Mouse (Mus musculus): Measurements from ENCODE around the gene Lat. TPM values are rescaled to one million over a fixed set of nuclear protein-coding genes. Genes with fewer than 3 reads are reported as not detected.
"Not testable (repeated sequence)": the region's sequence is repeated elsewhere in the genome, so short reads cannot be mapped to it uniquely, and the experiment has no call there.

The Lat gene
- polyA plus RNA-seq (2021), result 0.95 TPM

GRCm38 (mm10) chr7:126369393-126369792, at the start of gene Lat:
TSS of gene Lat (minus strand) at chr7:126369570.
- DNase-seq (ENCODE audit: low read depth, low spot score), result no peak
- ChIA-PET CTCF (no interaction called here), POLR2A (no interaction called here)
- no peak for ATAC-seq
- in situ Hi-C loops (cut with MboI; ENCODE audit: low pct_unique_long_range_greater_than_20kb), result no loop called here
- H3K27me3 ChIP-seq, result no peaks in the 10 kb centered on the region
- TF ChIP-seq CTCF (IDR thresholded peaks at IDR 0.05), result no peak

DNA sequence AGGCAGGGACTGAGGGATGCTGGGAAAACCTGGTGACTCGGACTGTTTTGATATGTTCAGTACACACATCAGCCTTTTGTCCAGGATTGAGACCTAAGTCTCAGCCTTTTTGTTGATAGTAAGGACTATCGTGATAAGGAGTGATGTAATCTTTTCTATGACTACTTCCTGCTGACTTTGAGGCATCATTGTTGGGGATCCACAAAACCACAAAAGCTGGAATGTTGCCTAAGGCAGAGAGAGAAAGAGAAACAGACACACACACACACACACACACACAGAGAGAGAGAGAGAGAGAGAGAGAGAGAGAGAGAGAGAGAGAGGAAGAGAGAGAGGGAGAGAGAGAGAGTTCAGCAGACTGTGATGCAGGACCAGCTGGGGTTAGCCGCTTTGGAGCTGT, 49.1 kb upstream of the Lat start:
- in situ Hi-C loops (cut with MboI; ENCODE audit: low pct_unique_long_range_greater_than_20kb), result no loop called here
- H3K27me3 ChIP-seq, result peaks cover 6% of the 10 kb centered on the region
- no peak for ATAC-seq
- ChIA-PET POLR2A (interaction anchor here (1.8 kb wide), 1 partner anchor 10 kb away, joined by 8 read pairs; the partner anchor contains the start of gene Rabep2), CTCF (no interaction called here)
- TF ChIP-seq CTCF (IDR thresholded peaks at IDR 0.05), result no peak
- DNase-seq (ENCODE audit: low read depth, low spot score), result no peak

- TF ChIP-seq CTCF (IDR thresholded peaks at IDR 0.05), result no peak
- in situ Hi-C loops (cut with MboI; ENCODE audit: low pct_unique_long_range_greater_than_20kb), result no loop called here
- ChIA-PET POLR2A (interaction anchor here (1.8 kb wide), 1 partner anchor 11 kb away, joined by 8 read pairs; the partner anchor contains the start of gene Rabep2), CTCF (no interaction called here)
- no peak for ATAC-seq
- H3K27me3 ChIP-seq, result peaks cover 6% of the 10 kb centered on the region
- DNase-seq (ENCODE audit: low read depth, low spot score), result no peak
Measured at GRCm38 (mm10) chr7:126417606-126418005, 48.2 kb upstream of the Lat start.

GRCm38 (mm10) chr7:126417045-126417444, 47.7 kb upstream of the Lat start:
- peaks cover 7% of the 10 kb centered on the region for H3K27me3 ChIP-seq
- no peak for DNase-seq (ENCODE audit: low read depth, low spot score)
- no peak for ATAC-seq
- in situ Hi-C loops (cut with MboI; ENCODE audit: low pct_unique_long_range_greater_than_20kb), result no loop called here
- TF ChIP-seq CTCF (IDR thresholded peaks at IDR 0.05), result no peak
- POLR2A ChIA-PET, result no interaction called here
- CTCF ChIA-PET, result no interaction called here

DNA sequence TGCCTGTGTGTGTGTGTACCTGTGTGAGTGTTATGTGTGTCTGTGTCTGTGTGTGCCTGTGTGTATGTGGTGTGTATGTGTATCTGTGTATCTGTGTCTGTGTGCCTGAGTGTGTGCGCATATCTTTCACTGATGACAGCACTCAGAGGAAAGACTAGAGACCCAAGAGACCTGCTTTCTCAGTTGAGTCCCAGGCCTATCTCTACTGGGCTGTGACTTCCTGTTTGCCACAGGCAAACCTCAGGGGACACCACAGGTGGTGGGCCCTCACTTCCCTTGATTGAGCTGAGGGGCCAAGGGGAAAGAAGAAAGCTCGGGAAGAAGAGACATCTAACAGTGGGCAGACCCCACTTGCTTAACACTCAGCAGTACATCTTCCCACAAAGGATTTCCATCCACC, 47.2 kb upstream of the Lat start:
- H3K27me3 ChIP-seq, result peaks cover 9% of the 10 kb centered on the region
- no peak for TF ChIP-seq CTCF (IDR thresholded peaks at IDR 0.05)
- no peak for ATAC-seq
- in situ Hi-C loops (cut with MboI; ENCODE audit: low pct_unique_long_range_greater_than_20kb), result no loop called here
- CTCF ChIA-PET, result no interaction called here
- POLR2A ChIA-PET, result no interaction called here
- no peak for DNase-seq (ENCODE audit: low read depth, low spot score)

DNA sequence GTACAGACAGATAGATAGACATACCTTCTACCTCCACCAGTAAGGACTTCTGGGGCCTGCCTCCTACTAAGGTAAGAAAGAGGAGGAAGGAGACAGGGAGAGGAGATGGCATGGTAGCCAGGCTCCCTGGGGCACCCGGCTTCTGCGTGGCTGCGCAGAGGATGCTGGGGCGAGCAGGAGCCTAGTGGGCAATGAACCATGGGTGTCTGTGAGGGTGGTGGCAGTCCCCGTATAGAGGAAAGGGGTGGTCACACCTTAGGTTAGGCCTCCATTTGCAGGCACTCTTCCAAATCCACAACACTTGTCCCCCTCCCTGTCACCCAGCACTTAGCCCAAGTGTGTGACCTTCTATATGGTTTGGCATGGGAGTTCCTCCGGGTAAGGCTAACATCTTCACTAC, 45.4 kb upstream of the Lat start, which contains the start of gene Cd19:
Gene Cd19, minus strand, starts transcription at position 165 of the 400 bp plus-strand sequence.
- ChIA-PET POLR2A (no interaction called here), CTCF (no interaction called here)
- DNase-seq (ENCODE audit: low read depth, low spot score) (no peak), ATAC-seq (no peak)
- no peak for TF ChIP-seq CTCF (IDR thresholded peaks at IDR 0.05)
- peaks cover 9% of the 10 kb centered on the region for H3K27me3 ChIP-seq
- in situ Hi-C loops (cut with MboI; ENCODE audit: low pct_unique_long_range_greater_than_20kb), result no loop called here

- no peak for ATAC-seq
- TF ChIP-seq CTCF (IDR thresholded peaks at IDR 0.05), result no peak
- peaks cover 9% of the 10 kb centered on the region for H3K27me3 ChIP-seq
- DNase-seq (ENCODE audit: low read depth, low spot score), result no peak
- POLR2A ChIA-PET, result no interaction called here
- in situ Hi-C loops (cut with MboI; ENCODE audit: low pct_unique_long_range_greater_than_20kb), result no loop called here
- CTCF ChIA-PET, result no interaction called here
Measured at GRCm38 (mm10) chr7:126411061-126411460, 41.7 kb upstream of the Lat start.

DNA sequence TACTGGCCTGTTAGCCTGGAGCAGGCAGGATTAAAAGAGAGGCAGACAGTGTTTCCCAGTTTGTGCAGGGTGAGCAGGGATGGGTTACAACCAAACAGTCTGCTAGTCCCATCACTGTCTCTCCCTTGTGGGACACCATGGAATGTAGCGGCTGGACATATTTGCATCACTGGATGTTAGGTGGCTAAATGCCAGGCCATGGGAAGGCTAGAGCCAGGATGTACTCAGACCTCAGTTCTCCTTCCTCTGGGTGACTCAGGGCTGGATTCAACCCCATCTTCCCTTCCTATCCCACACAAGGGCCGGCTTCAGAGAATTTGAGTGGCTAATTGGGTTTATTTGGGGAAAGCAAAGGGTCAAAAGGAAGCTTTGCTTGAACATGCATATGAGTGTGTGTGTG, 39.3 kb upstream of the Lat start:
- ChIA-PET POLR2A (no interaction called here), CTCF (no interaction called here)
- DNase-seq (ENCODE audit: low read depth, low spot score) (no peak), ATAC-seq (no peak)
- TF ChIP-seq CTCF (IDR thresholded peaks at IDR 0.05), result no peak
- in situ Hi-C loops (cut with MboI; ENCODE audit: low pct_unique_long_range_greater_than_20kb), result no loop called here
- H3K27me3 ChIP-seq, result peaks cover 3% of the 10 kb centered on the region

GRCm38 (mm10) chr7:126402518-126402917, 33.1 kb upstream of the Lat start:
- not testable (repeated sequence) for ATAC-seq

GRCm38 (mm10) chr7:126399548-126399947, 30.2 kb upstream of the Lat start:
- POLR2A ChIA-PET, result interaction anchor here (1.0 to 1.7 kb wide), 2 partner anchors 29 to 76 kb away, joined by 3 to 4 read pairs; partner anchors contain the start of genes Rabep2 and Sh2b1
- DNase-seq (ENCODE audit: low read depth, low spot score), result no peak
- in situ Hi-C loops (cut with MboI; ENCODE audit: low pct_unique_long_range_greater_than_20kb), result loop anchor here (5.0 kb wide), 1 partner anchor 128 kb away; no protein-coding TSS in a partner anchor
- CTCF ChIA-PET, result interaction anchor here (0.7 to 1.8 kb wide), 4 partner anchors 27 to 128 kb away, joined by 3 to 6 read pairs (median 4); no protein-coding TSS in a partner anchor
- H3K27me3 ChIP-seq, result no peaks in the 10 kb centered on the region
- TF ChIP-seq CTCF (IDR thresholded peaks at IDR 0.05), result peak; percentile 92
- ATAC-seq, result no peak

More at GRCm38 (mm10) chr7:126402518-126402917, 33.1 kb upstream of the Lat start:
- POLR2A ChIA-PET; H3K27me3 ChIP-seq; in situ Hi-C loops (cut with MboI; ENCODE audit: low pct_unique_long_range_greater_than_20kb); DNase-seq (ENCODE audit: low read depth, low spot score): not testable (repeated sequence)
- CTCF ChIA-PET, result interaction anchor here (1.4 kb wide), 1 partner anchor 9 kb away, joined by 3 read pairs; no protein-coding TSS in a partner anchor

- ATAC-seq, result no peak
- no peaks in the 10 kb centered on the region for H3K27me3 ChIP-seq
- TF ChIP-seq CTCF (IDR thresholded peaks at IDR 0.05), result no peak
- CTCF ChIA-PET, result no interaction called here
- POLR2A ChIA-PET, result no interaction called here
- in situ Hi-C loops (cut with MboI; ENCODE audit: low pct_unique_long_range_greater_than_20kb), result loop anchor here (5.0 kb wide), 1 partner anchor 129 kb away; no protein-coding TSS in a partner anchor
- no peak for DNase-seq (ENCODE audit: low read depth, low spot score)
Measured at GRCm38 (mm10) chr7:126397822-126398221, 28.5 kb upstream of the Lat start.

DNA sequence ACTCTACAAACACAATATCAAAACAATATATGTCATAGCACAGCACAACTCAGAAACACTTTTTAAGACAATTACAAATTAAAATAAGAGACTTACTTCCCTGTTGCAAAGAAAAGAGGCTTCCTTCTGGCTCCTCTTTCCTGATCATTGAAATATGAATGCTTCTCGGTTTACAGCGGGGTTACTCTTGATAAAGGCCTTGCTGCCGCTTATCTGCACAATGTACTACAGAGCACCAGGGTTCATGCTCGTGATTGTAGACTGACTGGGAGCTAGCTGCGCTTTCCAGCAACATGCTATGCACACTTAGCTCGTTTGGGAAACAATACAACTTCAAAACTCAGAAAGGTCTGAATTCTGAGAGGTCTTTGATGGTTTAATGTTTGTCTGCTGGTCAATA, 27.9 kb upstream of the Lat start:
- no peak for TF ChIP-seq CTCF (IDR thresholded peaks at IDR 0.05)
- ChIA-PET CTCF (interaction anchor here (0.6 kb wide), 1 partner anchor 129 kb away, joined by 3 read pairs; no protein-coding TSS in a partner anchor), POLR2A (no interaction called here)
- ATAC-seq, result no peak
- DNase-seq (ENCODE audit: low read depth, low spot score), result no peak
- H3K27me3 ChIP-seq, result no peaks in the 10 kb centered on the region
- in situ Hi-C loops (cut with MboI; ENCODE audit: low pct_unique_long_range_greater_than_20kb), result loop anchor here (5.0 kb wide), 1 partner anchor 130 kb away; no protein-coding TSS in a partner anchor
